Mouse (Mus musculus) stomach, postnatal 0 days (tissue): ENCODE measurements at regions not wholly inside any gene's neighbourhood (a gene's known extent, or its start where the extent isn't known, plus 50 kb on each side); places are given as distances from the start of the nearest gene placed in this dataset.

Source experiments
- CTCF ChIP-seq: IDR thresholded peaks from 2 replicates; pipeline ENCODE4 v1.5.1; 2016; ENCODE audit warnings: antibody characterized with exemption, low read depth, mild to moderate bottlenecking, moderate library complexity
- EP300 ChIP-seq: optimal IDR thresholded peaks from 2 replicates; pipeline ENCODE3; 2016; ENCODE audit warnings: antibody characterized with exemption

DNA sequence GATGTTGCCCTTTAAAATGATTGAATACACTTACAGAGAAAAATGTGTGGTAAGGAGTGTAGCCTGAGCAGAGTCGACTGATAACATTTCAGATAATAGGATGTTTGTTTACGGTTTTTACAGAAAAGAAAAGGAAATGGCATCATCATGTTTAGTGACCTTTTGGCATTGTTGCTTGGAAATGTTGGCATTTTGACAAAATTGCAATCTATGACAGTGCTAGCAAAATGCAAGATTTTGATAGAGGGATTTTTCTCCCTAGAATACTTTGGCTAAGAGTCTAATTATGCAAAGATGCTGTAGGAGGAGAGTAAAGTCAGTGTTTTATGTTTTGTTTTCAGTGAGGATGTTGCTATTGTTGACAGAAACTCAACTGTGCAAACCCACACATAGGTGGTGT is 202.2 kb downstream of the Nup35 start:
- TF ChIP-seq CTCF (no peak), EP300 (no peak)
